Mouse (Mus musculus) heart, embryonic 15.5 days (tissue): ENCODE data around the gene Il18r1. TPM values are rescaled to one million over a fixed set of nuclear protein-coding genes. Genes with fewer than 3 reads are reported as not detected.

Source experiments
- ATAC-seq: fragments of 200-750 bp; cut with Nextera tagmentation; replicated peaks from 2 replicates; pipeline ENCODE4 v1.8.0; 2017; ENCODE audit warnings: low read depth, moderate TSS enrichment; ENCODE audit not compliant: insufficient number of reproducible peaks, insufficient read depth, low FRiP score
- H3K27ac ChIP-seq: fragments of 300-500 bp; sonication (generic); 2 replicates; pipeline ENCODE4 v1.5.1; 2015; ENCODE audit warnings: mild to moderate bottlenecking, inconsistent platforms
- H3K27me3 ChIP-seq: fragments of 300-500 bp; sonication (generic); 2 replicates; pipeline ENCODE4 v1.6.1; 2015; ENCODE audit warnings: inconsistent platforms
- H3K36me3 ChIP-seq: fragments of 300-500 bp; sonication (generic); 2 replicates; pipeline ENCODE4 v1.6.1; 2015; ENCODE audit warnings: mild to moderate bottlenecking, inconsistent platforms
- H3K4me1 ChIP-seq: fragments of 300-500 bp; sonication (generic); replicated peaks from 2 replicates; pipeline ENCODE4 v1.6.1; 2015; ENCODE audit warnings: inconsistent platforms
- H3K4me2 ChIP-seq: fragments of 300-500 bp; sonication (generic); 2 replicates; pipeline ENCODE4 v1.6.1; 2015; ENCODE audit warnings: inconsistent platforms, mild to moderate bottlenecking, moderate library complexity
- H3K4me3 ChIP-seq: fragments of 300-500 bp; sonication (generic); 2 replicates; pipeline ENCODE4 v1.5.1; 2015; ENCODE audit warnings: mild to moderate bottlenecking, inconsistent platforms
- H3K9ac ChIP-seq: fragments of 300-500 bp; sonication (generic); 2 replicates; pipeline ENCODE4 v1.6.1; 2015; ENCODE audit warnings: mild to moderate bottlenecking, inconsistent platforms
- H3K9me3 ChIP-seq: fragments of 300-500 bp; sonication (generic); replicated peaks from 2 replicates; pipeline ENCODE4 v1.6.1; 2016; ENCODE audit warnings: inconsistent platforms
- WGBS: fragments of 180-500 bp; shearing (Covaris S2); methylation state at CpG from one replicate; pipeline ENCODE4 v1.1.7; 2015; ENCODE audit warnings: mixed read lengths; 5-methylcytosine and 5-hydroxymethylcytosine counted together
- polyA plus RNA-seq: library from polyadenylated mRNA; unstranded; fragments of >200 nt; fragmentation: Nextera tagmentation; extraction: Ambion mirVana; gene quantifications from 2 replicates; pipeline ENCODE4 v1.2.1, GENCODE M21; 2015

Il18r1 gene
- 0.25 and 0.37 TPM in 2 replicates for polyA plus RNA-seq

DNA sequence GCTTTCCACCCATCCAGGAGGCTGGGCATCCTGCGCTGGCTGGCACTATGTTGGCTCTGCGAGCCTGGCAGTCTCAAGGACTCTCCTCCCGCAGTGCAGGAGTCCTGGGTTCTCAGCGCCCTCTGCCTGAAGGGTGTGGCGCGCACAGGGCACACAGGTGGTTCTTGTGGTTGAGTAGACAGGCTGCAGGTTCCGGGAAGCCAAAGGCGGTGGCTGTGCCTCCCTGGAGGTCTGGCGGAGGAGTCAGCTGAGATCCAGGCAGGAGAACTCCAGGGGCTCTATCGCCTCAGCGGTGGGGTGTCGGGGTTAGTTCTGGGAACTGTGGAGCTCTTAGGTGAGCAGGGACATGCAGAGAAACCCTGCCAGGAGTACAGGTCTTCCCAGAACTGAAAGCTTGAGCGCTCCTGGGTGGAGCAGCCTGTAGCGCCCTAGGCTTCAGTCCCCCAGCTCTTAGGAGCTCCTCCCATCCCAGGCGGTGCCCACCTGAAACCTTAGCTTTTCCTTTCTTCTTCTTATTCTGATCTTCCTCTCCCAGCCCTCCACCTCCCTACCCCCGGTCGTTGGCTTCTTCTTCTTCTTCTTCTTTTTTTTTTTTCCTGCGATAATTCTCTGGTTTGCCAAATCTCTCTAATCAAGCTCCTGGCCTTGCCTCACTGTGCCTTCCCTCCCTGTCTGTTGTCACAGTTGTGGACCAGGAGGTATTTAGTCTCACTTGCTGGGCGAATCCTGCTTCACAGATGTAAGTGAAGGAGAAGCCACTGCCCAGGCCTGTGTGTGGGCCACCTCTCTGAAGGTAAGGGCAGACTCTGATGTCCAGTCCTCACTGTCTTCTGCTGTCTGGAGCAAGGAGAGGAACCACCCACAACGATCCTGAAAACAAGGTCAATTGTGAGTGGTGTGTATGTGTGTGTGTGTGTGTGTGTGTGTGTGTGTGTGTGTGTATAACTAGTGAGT, at the start of gene Il18r1:
Il18r1 (plus strand) TSS at position 76 of the 954 bp plus-strand sequence.
- Histone ChIP-seq H3K27ac (no peak within 1 kb of the TSS), H3K9ac (no peak within 1 kb of the TSS; the same call in 1 of the 2 replicates), H3K4me2 (peak within 1 kb of the TSS; percentile 29), H3K36me3 (no peaks in the 10 kb centered on the region), H3K27me3 (no peaks in the 10 kb centered on the region), H3K4me3 (peak within 1 kb of the TSS; percentile 19; the same call in 1 of the 2 replicates), H3K4me1 (no peaks in the 10 kb centered on the region), H3K9me3 (no peaks in the 10 kb centered on the region)
- 36% methylated on average over 20 of the region's 20 CpGs for WGBS
- ATAC-seq = no peak

DNA sequence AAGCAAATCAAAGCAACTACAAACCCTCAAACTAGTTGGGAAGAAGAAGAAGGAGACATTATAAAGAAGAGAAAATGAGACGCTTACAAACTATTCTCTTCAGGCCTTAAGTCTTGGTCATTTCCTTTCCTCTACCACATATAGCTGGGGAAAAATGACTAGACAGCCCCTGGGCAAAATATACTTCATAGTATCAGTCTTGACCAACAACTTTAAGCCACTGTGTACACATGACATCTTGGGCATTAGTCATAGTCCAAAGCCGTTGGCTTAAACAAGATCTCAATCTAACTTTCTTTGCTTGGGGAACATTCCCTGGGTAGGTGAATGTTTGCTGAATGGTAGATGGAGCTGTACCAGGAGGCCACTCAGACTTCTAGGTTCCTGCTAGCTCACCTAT, 48.3 kb upstream of the Il18r1 start:
- no peaks in the 10 kb centered on the region for H3K36me3 ChIP-seq
- WGBS = 90% methylated on average over 2 of the region's 2 CpGs
- H3K4me3 ChIP-seq = no peak overlapping the region
- no peak overlapping the region for H3K9ac ChIP-seq
- no peak overlapping the region for H3K4me2 ChIP-seq
- no peaks in the 10 kb centered on the region for H3K4me1 ChIP-seq
- no peak overlapping the region for H3K27ac ChIP-seq
- no peak for ATAC-seq
- H3K27me3 ChIP-seq = no peaks in the 10 kb centered on the region
- no peaks in the 10 kb centered on the region for H3K9me3 ChIP-seq

DNA sequence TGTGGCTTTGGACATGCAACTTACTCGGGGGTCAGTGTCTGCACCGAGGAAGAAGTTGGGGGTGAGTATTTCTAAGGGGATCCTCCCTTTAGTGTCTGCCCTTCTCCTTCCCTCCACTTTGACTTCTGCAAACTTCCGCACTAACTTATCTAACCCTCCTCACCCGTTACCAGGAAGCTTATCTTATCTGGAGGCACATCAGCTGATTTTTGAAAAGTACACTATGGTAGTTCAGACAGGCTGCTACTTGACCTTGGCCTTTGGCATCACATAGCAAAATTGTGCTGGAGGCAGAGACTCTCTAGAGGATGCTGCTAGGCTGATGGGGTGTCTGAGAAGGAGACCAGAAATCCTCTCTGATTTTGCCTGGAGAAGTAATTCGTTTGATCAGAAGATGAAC, 46.8 kb upstream of the Il18r1 start:
- Histone ChIP-seq H3K9ac (no peak overlapping the region), H3K27me3 (no peaks in the 10 kb centered on the region), H3K4me1 (no peaks in the 10 kb centered on the region), H3K36me3 (no peaks in the 10 kb centered on the region), H3K4me2 (no peak overlapping the region), H3K27ac (no peak overlapping the region), H3K4me3 (no peak overlapping the region), H3K9me3 (no peaks in the 10 kb centered on the region)
- WGBS = 43% methylated on average over 5 of the region's 5 CpGs
- ATAC-seq = no peak

DNA sequence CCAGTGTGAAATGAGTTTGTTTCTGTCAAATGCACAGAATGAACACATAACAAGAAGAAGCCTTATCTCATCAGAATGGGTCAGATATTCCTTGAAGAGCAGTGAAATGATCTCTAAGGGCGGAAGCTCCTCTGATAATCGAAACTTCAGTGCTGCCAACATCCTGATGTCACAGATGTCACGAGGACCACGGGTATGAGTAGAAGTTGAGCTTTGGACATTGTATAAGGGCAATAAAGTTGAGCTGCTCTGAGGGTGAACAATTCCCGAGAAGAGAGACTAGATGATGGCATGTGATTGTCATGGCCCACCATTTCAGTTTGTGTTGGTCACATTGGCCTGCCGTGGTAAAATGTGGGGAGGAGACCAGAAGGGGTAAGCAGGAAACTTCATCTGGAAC, 41.5 kb upstream of the Il18r1 start:
- no peak overlapping the region for H3K27ac ChIP-seq
- H3K4me2 ChIP-seq = no peak overlapping the region
- H3K9me3 ChIP-seq = no peaks in the 10 kb centered on the region
- H3K4me1 ChIP-seq = no peaks in the 10 kb centered on the region
- ATAC-seq = no peak
- WGBS = 67% methylated on average over 6 of the region's 6 CpGs
- no peak overlapping the region for H3K4me3 ChIP-seq
- no peak overlapping the region for H3K9ac ChIP-seq
- no peaks in the 10 kb centered on the region for H3K27me3 ChIP-seq
- H3K36me3 ChIP-seq = no peaks in the 10 kb centered on the region

DNA sequence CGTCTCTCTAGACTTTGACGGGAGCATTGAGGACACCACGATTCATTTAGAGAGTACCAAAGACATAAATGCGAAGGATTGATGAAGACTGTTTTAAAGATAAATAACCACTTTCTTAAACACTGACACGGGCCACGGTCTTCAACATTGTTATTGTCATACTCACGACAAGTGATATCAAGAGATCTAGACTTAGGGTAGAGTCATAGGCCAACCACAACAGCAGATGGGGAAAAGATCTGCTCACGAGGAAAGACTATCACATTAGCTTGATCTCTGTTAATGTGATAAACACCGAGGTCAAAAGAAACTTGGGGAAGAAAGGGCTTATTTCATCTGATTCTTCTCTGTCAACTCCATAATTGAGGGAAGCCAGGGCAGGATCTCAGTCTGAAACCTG, 38.1 kb upstream of the Il18r1 start:
- Histone ChIP-seq H3K4me2 (no peak overlapping the region), H3K27me3 (no peaks in the 10 kb centered on the region), H3K36me3 (no peaks in the 10 kb centered on the region), H3K4me3 (no peak overlapping the region), H3K9ac (no peak overlapping the region), H3K27ac (no peak overlapping the region), H3K4me1 (no peaks in the 10 kb centered on the region), H3K9me3 (no peaks in the 10 kb centered on the region)
- 81% methylated on average over 9 of the region's 9 CpGs for WGBS
- no peak for ATAC-seq

DNA sequence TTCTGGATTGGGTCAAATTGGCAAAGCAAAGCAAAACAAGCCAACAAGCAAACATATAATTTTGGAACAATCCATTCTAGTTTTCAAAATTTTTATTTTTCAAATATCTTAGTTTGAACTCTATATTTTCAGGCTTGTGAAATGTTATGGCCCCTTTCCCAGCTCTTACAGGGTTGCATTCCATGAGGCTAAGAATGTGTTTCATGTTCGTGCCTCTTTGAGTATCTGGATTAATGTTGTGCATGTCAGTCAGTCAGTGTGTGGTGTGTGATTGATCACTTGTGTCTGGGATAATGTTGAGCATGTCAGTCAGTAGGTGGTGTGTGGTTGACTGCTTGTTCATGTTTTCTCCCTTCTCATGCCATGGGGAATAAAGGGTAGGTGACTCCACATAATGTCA, 37.5 kb upstream of the Il18r1 start:
- WGBS = 51% methylated on average over 1 of the region's 1 CpGs
- Histone ChIP-seq H3K36me3 (no peaks in the 10 kb centered on the region), H3K9me3 (no peaks in the 10 kb centered on the region), H3K4me3 (no peak overlapping the region), H3K4me1 (no peaks in the 10 kb centered on the region), H3K9ac (no peak overlapping the region), H3K27ac (no peak overlapping the region), H3K4me2 (no peak overlapping the region), H3K27me3 (no peaks in the 10 kb centered on the region)
- no peak for ATAC-seq

DNA sequence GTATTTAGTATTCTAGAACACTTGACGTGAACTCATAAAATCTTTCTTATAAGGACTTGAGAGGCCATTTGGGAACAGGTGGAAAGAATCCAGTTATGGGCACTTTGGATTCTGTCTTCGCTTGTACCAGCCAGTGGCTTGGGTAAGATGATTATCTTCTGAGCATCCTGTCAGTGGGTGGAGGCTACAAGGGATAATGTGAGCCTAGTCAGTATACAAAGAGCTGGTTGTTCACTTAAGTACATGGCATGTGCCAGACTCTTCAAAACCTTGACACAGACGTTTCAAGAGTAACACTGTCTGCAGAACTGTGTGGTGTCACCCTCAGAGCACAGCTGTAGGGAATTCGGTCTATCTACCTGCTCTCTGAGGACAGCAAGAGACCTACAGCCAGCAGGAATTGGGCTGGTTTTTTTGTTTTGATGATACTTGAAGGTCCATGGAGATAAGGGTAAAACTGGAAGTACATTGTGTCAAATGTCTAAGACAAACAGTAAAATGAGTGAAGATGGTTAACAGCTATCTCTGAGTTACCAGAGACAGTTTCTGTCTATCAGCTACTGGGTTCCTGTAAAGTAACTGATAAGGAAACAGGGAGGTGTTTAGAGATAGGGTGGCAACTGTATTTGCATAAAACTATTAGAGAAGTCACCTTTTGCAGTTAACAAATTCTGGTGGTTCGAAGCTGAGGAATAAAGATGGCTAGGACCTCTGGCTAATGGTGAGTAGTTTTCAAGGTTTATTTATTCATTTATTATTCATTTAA, 36.3 kb upstream of the Il18r1 start, which contains the start of gene Il1rl1:
Il1rl1 (plus strand) TSS at position 661 of the 766 bp plus-strand sequence.
- H3K9me3 ChIP-seq = no peaks in the 10 kb centered on the region
- H3K9ac ChIP-seq = no peak within 1 kb of the TSS
- H3K4me3 ChIP-seq = no peak within 1 kb of the TSS
- no peak for ATAC-seq
- no peaks in the 10 kb centered on the region for H3K36me3 ChIP-seq
- no peak within 1 kb of the TSS for H3K27ac ChIP-seq
- no peaks in the 10 kb centered on the region for H3K4me1 ChIP-seq
- 61% methylated on average over 5 of the region's 5 CpGs for WGBS
- no peak within 1 kb of the TSS for H3K4me2 ChIP-seq
- H3K27me3 ChIP-seq = no peaks in the 10 kb centered on the region

DNA sequence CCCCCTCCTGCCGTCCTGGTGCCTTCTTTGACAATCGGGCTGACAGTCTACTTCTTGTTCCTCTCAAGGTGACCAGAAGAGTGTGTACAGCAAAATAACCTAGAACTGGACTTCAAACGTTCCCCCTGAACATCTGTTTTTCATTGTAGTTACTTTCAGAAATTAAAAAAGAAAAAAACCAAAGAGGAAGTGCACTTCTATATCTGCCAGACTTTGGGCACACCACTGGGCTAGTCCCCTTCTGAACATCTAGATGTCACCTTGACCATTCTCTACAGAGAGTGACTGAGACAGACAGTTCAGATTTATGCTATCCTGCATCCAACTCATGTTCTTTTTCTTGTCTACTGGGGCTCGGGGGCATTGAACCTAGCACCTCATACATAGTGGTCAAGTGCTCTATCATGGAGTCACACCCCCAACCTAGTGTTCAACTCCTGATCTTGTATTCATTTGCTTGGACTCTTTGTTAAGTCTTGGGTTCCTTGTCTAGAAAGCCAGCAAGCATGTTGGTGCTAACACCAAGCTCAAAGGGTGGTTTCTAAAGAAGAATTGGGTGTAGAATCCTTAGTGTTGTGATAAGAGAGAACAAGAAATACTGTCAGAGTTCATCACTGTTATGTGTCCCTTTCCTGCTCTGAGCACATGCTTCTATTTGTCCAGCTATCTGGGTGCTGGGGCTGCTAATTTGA, 35.1 kb upstream of the Il18r1 start:
- 66% methylated on average over 4 of the region's 4 CpGs for WGBS
- no peak overlapping the region for H3K27ac ChIP-seq
- H3K4me2 ChIP-seq = no peak overlapping the region
- H3K27me3 ChIP-seq = no peaks in the 10 kb centered on the region
- no peaks in the 10 kb centered on the region for H3K9me3 ChIP-seq
- no peaks in the 10 kb centered on the region for H3K36me3 ChIP-seq
- no peak overlapping the region for H3K9ac ChIP-seq
- ATAC-seq = no peak
- H3K4me1 ChIP-seq = no peaks in the 10 kb centered on the region
- H3K4me3 ChIP-seq = no peak overlapping the region

DNA sequence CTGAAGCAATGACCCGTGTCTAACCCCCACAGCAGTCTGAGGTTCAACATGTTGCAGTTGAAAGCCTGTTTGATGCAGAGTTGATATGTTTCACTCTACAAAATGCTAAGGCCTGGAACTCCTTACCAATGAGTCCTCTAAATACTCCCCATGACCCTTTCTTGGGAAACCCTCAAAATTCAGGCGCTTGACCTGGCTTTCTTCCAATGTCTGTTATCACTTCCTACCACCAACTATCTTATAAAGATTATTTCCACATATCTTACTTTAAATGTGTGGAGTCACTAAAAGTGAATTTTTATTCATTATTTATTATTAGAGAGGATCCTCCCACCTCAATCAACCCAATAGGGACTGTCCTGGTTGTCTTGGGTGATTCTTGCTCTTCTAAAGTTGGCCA, 33.2 kb upstream of the Il18r1 start:
- Histone ChIP-seq H3K4me3 (no peak overlapping the region), H3K36me3 (no peaks in the 10 kb centered on the region), H3K4me1 (no peaks in the 10 kb centered on the region), H3K27me3 (no peaks in the 10 kb centered on the region), H3K9me3 (no peaks in the 10 kb centered on the region), H3K4me2 (no peak overlapping the region), H3K27ac (no peak overlapping the region), H3K9ac (no peak overlapping the region)
- ATAC-seq = no peak
- 65% methylated on average over 2 of the region's 2 CpGs for WGBS

DNA sequence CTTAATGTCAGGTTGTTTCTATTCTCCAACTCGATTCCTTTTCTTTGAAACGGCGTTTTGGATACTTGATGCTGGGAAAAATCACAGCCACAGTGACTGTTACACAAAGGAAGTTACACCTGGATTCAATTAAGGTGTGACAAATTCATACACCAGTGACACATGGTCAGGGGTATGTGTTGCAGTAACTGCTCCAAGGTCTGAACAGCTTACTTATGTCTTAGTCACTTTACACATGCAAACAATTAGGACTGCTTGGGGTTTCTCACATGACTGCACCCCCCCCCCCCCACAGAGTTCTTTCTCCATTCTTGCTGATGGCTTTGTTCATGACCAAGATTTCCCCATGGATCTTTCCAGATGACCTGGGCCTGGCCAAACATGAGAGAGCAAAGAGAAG, 29.4 kb upstream of the Il18r1 start:
- H3K4me3 ChIP-seq = no peak overlapping the region
- no peak overlapping the region for H3K4me2 ChIP-seq
- no peak overlapping the region for H3K27ac ChIP-seq
- WGBS = 85% methylated on average over 3 of the region's 3 CpGs
- no peak for ATAC-seq
- no peaks in the 10 kb centered on the region for H3K4me1 ChIP-seq
- H3K36me3 ChIP-seq = no peaks in the 10 kb centered on the region
- H3K9me3 ChIP-seq = no peaks in the 10 kb centered on the region
- H3K27me3 ChIP-seq = no peaks in the 10 kb centered on the region
- no peak overlapping the region for H3K9ac ChIP-seq

DNA sequence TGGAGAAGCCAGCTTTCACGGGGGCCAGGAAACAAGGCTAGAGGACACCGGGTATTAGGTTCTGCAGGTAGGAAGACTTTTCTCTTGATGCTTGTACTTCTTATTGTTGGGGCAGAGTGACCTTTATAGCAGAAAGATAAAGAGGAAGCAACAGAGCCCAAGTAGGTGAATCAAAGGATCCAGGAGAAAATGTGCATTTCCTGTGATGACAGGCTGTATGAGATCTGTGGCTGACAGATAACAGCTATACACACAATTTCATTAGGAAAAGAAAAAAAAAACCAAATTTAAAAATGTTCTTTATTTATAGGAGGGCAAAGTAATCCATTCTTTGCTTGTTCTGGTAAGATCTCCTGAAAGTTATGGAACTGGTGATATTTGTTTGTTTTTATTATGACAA, 28.0 kb upstream of the Il18r1 start:
- no peak for ATAC-seq
- no peak overlapping the region for H3K9ac ChIP-seq
- no peak overlapping the region for H3K4me2 ChIP-seq
- H3K27me3 ChIP-seq = no peaks in the 10 kb centered on the region
- no peaks in the 10 kb centered on the region for H3K9me3 ChIP-seq
- H3K36me3 ChIP-seq = no peaks in the 10 kb centered on the region
- WGBS = 82% methylated on average over 2 of the region's 2 CpGs
- H3K4me1 ChIP-seq = no peaks in the 10 kb centered on the region
- no peak overlapping the region for H3K27ac ChIP-seq
- no peak overlapping the region for H3K4me3 ChIP-seq
